Mouse (Mus musculus) right cerebral cortex, postnatal 14 days (tissue): ENCODE data around the gene Ntrk3.

Experiments used
- DNase-seq: peaks from one replicate; pipeline ENCODE4 v3.0.0; 2022

Ntrk3 gene

GRCm38 (mm10) chr7:78719795-78720460, 17.9 kb downstream of the Ntrk3 start:
- no peak for DNase-seq

DNA sequence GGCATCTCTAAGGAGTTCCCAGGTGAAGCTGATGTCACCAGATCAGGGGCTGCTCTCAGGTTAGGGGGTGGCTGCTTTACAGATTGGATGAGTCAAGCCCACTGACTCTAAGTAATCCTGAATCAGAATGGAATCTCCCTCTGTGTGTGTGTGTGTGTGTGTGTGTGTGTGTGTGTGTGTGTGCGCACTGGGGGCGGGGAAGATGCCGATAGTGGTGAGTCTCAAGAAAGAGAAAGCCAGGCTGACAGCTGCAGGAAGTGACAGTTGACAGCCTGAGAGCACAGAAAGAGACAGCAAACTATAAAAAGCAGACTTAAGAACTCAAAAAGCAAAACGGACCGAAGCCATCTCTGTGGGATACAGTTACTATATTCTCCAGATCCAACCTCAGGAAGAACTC, 18.7 kb downstream of the Ntrk3 start:
- no peak for DNase-seq

GRCm38 (mm10) chr7:78718191-78718609, 19.6 kb downstream of the Ntrk3 start:
- peak; percentile 45 for DNase-seq

DNA sequence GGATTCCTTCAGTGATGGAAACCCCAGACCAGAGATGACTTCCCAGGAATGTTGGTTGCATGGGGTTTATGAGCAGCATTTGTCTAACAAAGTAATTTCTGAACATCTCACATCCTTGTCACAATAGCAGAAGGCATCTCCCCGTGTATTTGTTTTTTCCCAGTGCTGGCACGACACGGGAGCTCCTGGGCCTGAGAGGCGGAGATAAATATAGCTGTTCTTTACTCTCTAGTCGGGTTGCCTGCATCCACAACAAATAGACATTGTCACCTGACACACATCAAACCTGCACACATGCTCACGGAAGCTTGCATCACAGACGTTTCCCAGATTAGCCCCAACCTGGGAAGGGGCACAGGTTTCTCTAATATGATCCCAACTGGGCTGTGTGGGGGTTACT, 30.1 kb downstream of the Ntrk3 start:
- DNase-seq = no peak

DNA sequence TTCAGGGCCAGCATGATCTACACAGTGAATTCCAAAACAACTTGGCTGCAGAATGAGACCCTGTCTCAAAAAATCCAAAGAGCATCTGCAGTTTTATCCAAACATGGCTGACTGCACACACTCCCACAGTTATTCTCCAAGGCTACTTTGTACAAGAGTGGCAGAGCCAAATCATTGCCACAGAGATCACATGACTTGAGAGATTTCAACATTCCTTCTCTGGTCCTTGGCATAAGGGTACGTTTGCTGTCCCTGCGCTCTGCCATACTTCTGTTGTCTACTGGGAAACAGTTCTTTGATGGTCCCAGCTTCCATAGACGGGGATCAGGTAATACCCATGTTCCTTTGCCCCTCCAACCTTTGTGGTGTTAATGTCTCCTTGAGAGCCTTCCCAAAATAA, 30.7 kb downstream of the Ntrk3 start:
- no peak for DNase-seq

DNA sequence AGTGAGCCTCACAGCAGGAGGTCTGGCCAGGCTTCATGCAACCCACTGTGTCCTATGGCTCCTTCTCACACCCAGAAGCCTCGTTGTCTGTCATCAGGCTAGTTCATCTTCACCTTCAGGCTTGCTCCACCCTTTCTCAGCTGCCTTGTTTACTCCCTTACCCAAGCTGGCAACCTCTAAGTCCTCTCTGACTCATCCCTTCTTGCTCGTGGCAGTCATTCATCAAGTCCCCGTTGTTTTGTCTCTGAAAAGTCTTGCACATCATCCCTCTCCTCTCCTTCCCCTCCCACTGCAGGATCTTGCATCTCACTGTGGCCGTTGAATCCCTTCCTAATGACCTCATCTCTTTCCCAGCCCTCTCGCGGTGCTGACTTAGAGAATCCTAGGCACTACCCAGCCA, 35.1 kb downstream of the Ntrk3 start:
- DNase-seq = no peak

DNA sequence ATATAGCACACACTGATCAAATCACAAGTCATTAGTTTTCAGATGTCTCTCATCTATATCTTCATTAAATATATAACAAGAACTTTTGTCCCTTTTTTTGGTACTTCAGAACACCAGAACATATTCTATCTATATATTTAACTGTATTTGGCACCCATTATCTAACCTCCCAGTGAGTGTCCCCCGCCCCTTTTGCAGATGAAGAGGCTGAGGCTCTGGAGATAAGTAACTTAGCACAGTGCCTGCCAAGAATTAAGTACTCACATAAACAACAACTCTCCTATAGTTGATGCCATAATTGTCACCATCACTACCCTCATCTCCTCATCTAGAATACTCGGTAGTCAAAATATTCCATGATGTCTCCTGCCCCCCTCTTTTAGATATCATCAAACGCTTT, 42.6 kb downstream of the Ntrk3 start:
- no peak for DNase-seq

GRCm38 (mm10) chr7:78693148-78693547, 44.7 kb downstream of the Ntrk3 start:
- no peak for DNase-seq

DNA sequence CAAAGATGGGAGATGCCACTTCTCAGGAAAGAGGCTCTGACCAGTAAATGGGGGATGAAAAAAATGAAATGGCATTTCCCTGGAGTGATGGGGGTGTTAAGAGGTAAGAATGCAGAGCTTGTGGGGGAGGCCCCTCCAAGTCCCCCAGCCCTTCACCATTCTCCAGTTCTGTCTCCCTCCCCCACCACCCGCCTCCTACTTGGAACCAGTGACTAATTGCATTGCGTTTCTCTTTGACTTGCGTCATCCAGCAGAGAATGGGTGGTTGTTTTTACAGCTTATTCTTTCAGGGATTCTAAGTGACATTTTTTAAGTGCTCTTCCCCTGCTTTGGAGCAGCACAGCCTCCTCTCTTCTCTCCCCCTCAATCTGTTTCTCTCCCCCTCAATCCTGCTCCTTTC, 46.9 kb downstream of the Ntrk3 start:
- DNase-seq = no peak

- no peak for DNase-seq
These were observed 52.9 kb downstream of the Ntrk3 start for GRCm38 (mm10) chr7:78684943-78685342.

- DNase-seq = no peak
These were observed 56.9 kb downstream of the Ntrk3 start for GRCm38 (mm10) chr7:78680871-78681270.

GRCm38 (mm10) chr7:78669407-78669806, 68.4 kb downstream of the Ntrk3 start:
- DNase-seq = no peak

DNA sequence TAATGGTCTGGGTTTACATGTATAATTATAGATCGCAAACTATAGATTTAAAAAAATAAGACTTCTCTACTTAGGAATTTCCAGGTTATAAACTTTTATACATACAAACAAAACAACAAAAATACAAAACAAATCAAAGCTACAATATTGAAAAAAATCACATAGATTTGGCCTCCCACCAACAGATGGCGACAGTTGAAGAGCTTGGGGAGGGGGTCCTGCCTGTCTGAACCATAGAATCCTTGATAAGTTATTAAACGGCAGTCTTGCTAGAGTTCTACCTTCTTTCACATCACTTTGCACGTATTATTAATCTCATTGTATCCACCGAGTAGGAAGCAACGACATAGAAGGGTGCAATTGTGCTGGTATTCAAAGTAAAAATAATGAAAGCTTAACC, 68.9 kb downstream of the Ntrk3 start:
- DNase-seq = no peak

- DNase-seq = no peak
These were observed 69.7 kb downstream of the Ntrk3 start for GRCm38 (mm10) chr7:78668003-78668635.

DNA sequence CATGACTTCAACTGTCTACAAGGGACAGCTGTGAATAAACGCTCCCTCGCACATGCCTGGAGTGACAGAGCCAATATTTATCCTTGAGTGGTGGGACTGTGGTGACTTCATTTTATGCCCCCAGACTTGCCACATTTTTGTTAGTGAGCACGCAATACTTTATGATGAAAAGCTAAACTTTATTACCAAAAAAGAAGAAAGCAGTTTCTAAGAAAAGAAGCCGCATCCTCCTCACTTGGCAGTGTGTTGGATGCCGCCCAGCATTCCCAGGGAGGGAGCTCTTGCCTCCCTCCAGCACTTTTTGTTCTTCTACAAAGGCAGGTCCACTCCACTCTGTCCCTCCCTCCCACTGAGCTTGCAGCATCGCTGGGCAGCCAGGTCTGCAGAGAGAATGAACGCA, 77.0 kb downstream of the Ntrk3 start:
- peak; percentile 50 for DNase-seq

- no peak for DNase-seq
These were observed 78.0 kb downstream of the Ntrk3 start for GRCm38 (mm10) chr7:78659846-78660245.

DNA sequence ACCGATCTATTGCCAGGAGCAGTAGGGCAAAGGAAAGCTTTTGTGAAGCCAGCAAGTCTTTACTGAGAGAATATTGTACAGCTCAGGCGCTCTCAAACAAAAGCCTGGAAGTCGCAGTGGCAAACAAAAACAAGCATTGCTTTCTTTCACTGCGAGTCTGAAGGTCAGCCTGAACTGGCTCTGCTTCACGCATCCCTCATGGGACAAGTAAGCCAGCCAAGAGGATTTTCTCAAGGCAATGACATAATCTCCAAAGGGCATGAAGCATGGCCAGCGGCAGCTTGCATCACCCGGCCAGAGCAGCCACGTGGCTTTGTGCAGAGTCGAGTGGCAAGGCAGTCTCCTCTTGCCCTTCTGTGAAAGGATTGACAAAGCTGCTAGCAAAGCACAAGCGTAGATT, 79.8 kb downstream of the Ntrk3 start:
- DNase-seq = peak; percentile 14

DNA sequence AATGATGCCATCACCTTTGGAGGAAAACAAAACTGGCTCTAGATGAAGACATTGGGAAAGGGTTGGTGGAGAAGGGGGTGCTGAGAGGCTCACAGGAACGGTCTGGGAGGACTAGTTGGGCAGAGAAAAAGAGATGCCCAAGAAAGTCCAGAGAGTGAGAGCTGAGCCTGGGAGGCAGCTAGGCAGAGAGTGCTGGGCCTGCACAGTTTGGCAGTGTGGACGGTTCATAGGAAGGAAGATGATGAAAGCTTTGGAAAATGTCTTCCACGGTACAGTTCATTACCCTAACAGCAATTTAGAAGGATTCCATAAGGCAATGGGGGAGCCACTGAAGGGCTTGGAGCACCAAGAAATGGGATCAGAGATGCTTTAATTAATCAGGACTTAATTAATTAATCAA, 81.6 kb downstream of the Ntrk3 start:
- no peak for DNase-seq

DNA sequence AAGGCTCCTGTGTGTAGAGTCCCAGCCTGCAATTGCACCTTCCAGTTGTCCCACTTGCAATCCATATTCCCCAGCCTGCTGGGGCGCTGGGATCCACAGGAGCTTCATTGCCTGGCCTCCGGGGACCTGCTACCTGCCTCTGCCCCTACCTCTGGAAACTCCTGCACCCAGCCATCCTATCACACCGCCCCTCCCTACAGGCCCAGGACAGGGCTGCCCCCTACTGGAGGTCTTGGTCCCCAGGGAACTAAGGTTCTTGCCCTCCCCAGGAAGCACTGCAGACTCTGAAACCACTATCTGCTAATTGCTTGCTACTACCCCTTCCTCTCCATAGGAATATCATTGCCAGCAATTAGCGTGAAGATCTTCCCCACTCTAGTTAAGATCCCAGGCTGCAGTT, 84.1 kb downstream of the Ntrk3 start:
- no peak for DNase-seq

GRCm38 (mm10) chr7:78652296-78652695, 85.5 kb downstream of the Ntrk3 start:
- no peak for DNase-seq

GRCm38 (mm10) chr7:78651540-78651939, 86.3 kb downstream of the Ntrk3 start:
- no peak for DNase-seq

DNA sequence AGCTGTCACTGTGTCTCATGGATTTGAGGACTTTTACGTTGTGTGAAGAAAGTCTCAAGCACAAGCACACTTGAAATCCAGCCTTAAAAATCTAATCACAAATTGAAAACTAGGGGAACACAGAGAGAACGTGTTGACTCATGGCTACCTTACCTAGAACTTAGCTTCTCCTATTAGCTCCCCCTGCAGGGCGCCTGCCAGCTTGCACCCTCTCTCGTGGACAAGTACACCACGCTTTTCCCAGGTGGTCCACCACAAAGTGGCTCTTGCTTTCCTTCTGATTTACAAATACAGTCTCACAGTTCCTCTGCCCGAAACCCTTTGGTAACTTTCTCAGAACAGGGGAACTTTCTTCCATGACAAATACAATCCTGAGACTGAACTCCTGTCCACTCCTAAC, 94.1 kb downstream of the Ntrk3 start:
- no peak for DNase-seq

- peak; percentile 15 for DNase-seq
These were observed 114.1 kb downstream of the Ntrk3 start for GRCm38 (mm10) chr7:78623686-78624085.

GRCm38 (mm10) chr7:78621115-78621514, 116.7 kb downstream of the Ntrk3 start:
- DNase-seq = no peak
